ENCODE assay signal across 8 mouse cellular contexts in the genomic region with DNA sequence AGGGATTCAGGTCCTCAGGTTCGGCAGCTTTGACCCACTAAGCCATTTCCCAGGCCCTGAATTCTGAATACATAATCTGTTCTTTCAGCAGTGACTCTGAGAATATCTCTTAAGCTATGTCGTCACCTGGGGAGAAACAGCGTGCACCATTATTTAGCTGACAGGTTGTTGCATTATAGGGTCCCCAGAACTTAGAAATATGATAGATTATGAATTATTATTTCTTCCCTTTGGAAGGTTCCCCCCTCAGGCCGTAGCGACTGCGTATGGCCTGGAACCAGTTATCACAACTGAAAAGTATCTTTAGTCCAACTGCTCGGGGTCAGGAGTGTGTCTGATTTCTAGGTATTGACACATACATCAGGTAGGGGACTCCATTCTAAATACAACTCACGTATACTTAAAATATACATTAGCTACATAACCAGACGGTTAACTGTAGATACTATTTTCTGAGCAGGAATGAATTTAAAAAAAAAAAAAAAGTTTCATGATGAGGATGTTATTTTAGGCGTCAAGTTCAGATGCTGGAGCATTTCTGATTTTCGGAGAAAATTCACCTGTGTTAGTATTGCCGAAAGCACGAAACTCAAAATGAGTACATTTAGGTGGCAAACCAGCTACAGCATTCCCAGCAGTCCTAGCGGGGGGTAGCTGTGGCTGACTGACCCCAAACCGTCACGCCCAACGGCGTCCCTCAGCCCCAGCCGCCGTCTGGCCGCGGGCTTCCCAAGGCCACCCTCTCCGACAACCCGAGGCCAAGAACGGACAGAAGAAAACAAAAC. TPM values are rescaled to one million over a fixed set of nuclear protein-coding genes. Genes with fewer than 3 reads are reported as not detected.
DNase-seq lines count a peak whose midpoint lies in the region; ATAC-seq and TF ChIP-seq lines count a peak whose summit lies in the region.

No protein-coding gene starts in this region.

- WGBS in heart, adult 2 months: 3% methylated on average over 25 of the region's 25 CpGs
- WGBS in forebrain, embryonic 13.5 days: 9% methylated on average over 25 of the region's 25 CpGs
- 3% methylated on average over 25 of the region's 25 CpGs for WGBS in liver, embryonic 15.5 days (ENCODE audit: insufficient replicate concordance)

- TF ChIP-seq POLR2A in heart, adult 2 months (IDR thresholded peaks at IDR 0.05; ENCODE audit: insufficient read depth, low read depth, low read length): no peak
- no peak; the same call in 1 of the 2 replicates for TF ChIP-seq POLR2A in CH12.LX (IDR thresholded peaks at IDR 0.05; ENCODE audit: low read depth, low read length)

- ATAC-seq in forebrain, embryonic 13.5 days: no peak
- peak; percentile 76 for ATAC-seq in liver, embryonic 15.5 days (ENCODE audit: insufficient read depth)

- no peak for TF ChIP-seq EP300 in heart, adult 2 months (IDR thresholded peaks at IDR 0.05; ENCODE audit: insufficient read depth, low read depth, low read length)
- no peak for TF ChIP-seq EP300 in CH12.LX (IDR thresholded peaks at IDR 0.05; ENCODE audit: low read length)

- no peak for DNase-seq in heart, adult 2 months
- DNase-seq in heart, postnatal 14 days: no peak
- DNase-seq in CH12.LX (ENCODE audit: extremely low read depth): peak; percentile 55
- DNase-seq in layer of hippocampus, adult 11-12 months (ENCODE audit: low spot score): no peak
- no peak for DNase-seq in left cerebral cortex, adult 11 months (ENCODE audit: low spot score)
- no peak for DNase-seq in left cerebral cortex, adult 18-20 months (ENCODE audit: low spot score in 2 of 2)

- peak overlapping the region; percentile 69 for H3K9ac ChIP-seq in heart, adult 2 months (ENCODE audit: low read depth, low read length)
- peak overlapping the region; percentile 76 for H3K9ac ChIP-seq in CH12.LX (ENCODE audit: insufficient read depth, low read depth)
- H3K9ac ChIP-seq in forebrain, embryonic 13.5 days: peak overlapping the region; percentile 86
- H3K9ac ChIP-seq in liver, embryonic 15.5 days: peak overlapping the region; percentile 82

- peaks cover 1% of the 10 kb centered on the region; the same call in 1 of the 2 replicates for H3K4me1 ChIP-seq in heart, adult 2 months (ENCODE audit: control insufficient read depth, insufficient read depth, low read length)
- H3K4me1 ChIP-seq in CH12.LX (ENCODE audit: control insufficient read depth in 1 of 2, insufficient read depth in 2 of 2): peaks cover 5 to 62% of the 10 kb centered on the region in 2 experiments
- peaks cover 12% of the 10 kb centered on the region for H3K4me1 ChIP-seq in forebrain, embryonic 13.5 days
- peaks cover 70% of the 10 kb centered on the region for H3K4me1 ChIP-seq in liver, embryonic 15.5 days (replicated peaks)

- peak overlapping the region; percentile 79 for H3K4me3 ChIP-seq in heart, adult 2 months
- H3K4me3 ChIP-seq in CH12.LX (replicated peaks in 1 of 3; ENCODE audit: low read depth in 2 of 3, low read length in 2 of 3, poor library complexity in 1 of 3): peak overlapping the region; percentile 62 to 87 (median 73)
- H3K4me3 ChIP-seq in forebrain, embryonic 13.5 days: peak overlapping the region; percentile 66
- peak overlapping the region; percentile 77 for H3K4me3 ChIP-seq in liver, embryonic 15.5 days (replicated peaks)

- H3K79me2 ChIP-seq in heart, adult 2 months (replicated peaks; ENCODE audit: control insufficient read depth, insufficient read depth, low read length): no peaks in the 10 kb centered on the region
- H3K79me2 ChIP-seq in CH12.LX (replicated peaks; ENCODE audit: control insufficient read depth, extremely low read depth, insufficient read depth, poor library complexity, severe bottlenecking): peaks cover 44% of the 10 kb centered on the region

- no peak for TF ChIP-seq RAD21 in CH12.LX (IDR thresholded peaks at IDR 0.05; ENCODE audit: low read depth, low read length)

- in situ Hi-C loops in CH12.LX (cut with MboI; ENCODE audit: low pct_ligation_motif_present, low pct_unique_long_range_greater_than_20kb, low sequenced_read_pairs): loop anchor here (25.0 kb wide), 3 partner anchors 404 to 729 kb away; no protein-coding TSS in a partner anchor

- dilution Hi-C loops in CH12.LX (cut with MboI; ENCODE audit: extremely low pct_ligation_motif_present, extremely low pct_unique_long_range_greater_than_20kb, low sequenced_read_pairs): loop anchor here (25.0 kb wide), 1 partner anchor 154 kb away; no protein-coding TSS in a partner anchor

- no peaks in the 10 kb centered on the region for H3K27me3 ChIP-seq in heart, adult 2 months (ENCODE audit: control insufficient read depth, insufficient read depth, low read length)
- H3K27me3 ChIP-seq in CH12.LX (replicated peaks): no peaks in the 10 kb centered on the region
- H3K27me3 ChIP-seq in forebrain, embryonic 13.5 days: no peaks in the 10 kb centered on the region
- no peaks in the 10 kb centered on the region for H3K27me3 ChIP-seq in liver, embryonic 15.5 days

- H3K4me2 ChIP-seq in CH12.LX (ENCODE audit: insufficient read depth, low read depth, poor library complexity, severe bottlenecking): peak overlapping the region; percentile 92
- peak overlapping the region; percentile 78 for H3K4me2 ChIP-seq in forebrain, embryonic 13.5 days
- peak overlapping the region; percentile 99 for H3K4me2 ChIP-seq in liver, embryonic 15.5 days

- no peaks in the 10 kb centered on the region for H3K36me3 ChIP-seq in heart, adult 2 months (ENCODE audit: control insufficient read depth, insufficient read depth, low read length)
- H3K36me3 ChIP-seq in CH12.LX (replicated peaks in 1 of 2; ENCODE audit: control insufficient read depth in 1 of 2, insufficient read depth in 1 of 2, low read length in 1 of 2): peaks cover 14 to 27% of the 10 kb centered on the region in 2 experiments
- H3K36me3 ChIP-seq in forebrain, embryonic 13.5 days (ENCODE audit: poor library complexity, severe bottlenecking): peaks cover 15% of the 10 kb centered on the region; the same call in 1 of the 2 replicates
- H3K36me3 ChIP-seq in liver, embryonic 15.5 days (replicated peaks): peaks cover 35% of the 10 kb centered on the region

- peak overlapping the region; percentile 96 for H3K27ac ChIP-seq in heart, adult 2 months
- H3K27ac ChIP-seq in CH12.LX (ENCODE audit: insufficient read depth, low read depth): peak overlapping the region; percentile 95
- H3K27ac ChIP-seq in forebrain, embryonic 13.5 days: peak overlapping the region; percentile 97
- H3K27ac ChIP-seq in liver, embryonic 15.5 days (replicated peaks): peak overlapping the region; percentile 96

- H3K9me3 ChIP-seq in CH12.LX (replicated peaks; ENCODE audit: low read length): no peaks in the 10 kb centered on the region
- no peaks in the 10 kb centered on the region for H3K9me3 ChIP-seq in forebrain, embryonic 13.5 days (replicated peaks)
- no peaks in the 10 kb centered on the region for H3K9me3 ChIP-seq in liver, embryonic 15.5 days (replicated peaks)

- intact Hi-C loops in heart, adult 2 months (cut with DNase I): no loop called here
- intact Hi-C loops in heart, postnatal 14 days (cut with DNase I): no loop called here

- no peak for TF ChIP-seq CTCF in heart, adult 2 months (IDR thresholded peaks at IDR 0.05)
- TF ChIP-seq CTCF in CH12.LX (conservative IDR thresholded peaks at IDR 0.05 in 1 of 2, IDR thresholded peaks at IDR 0.05 in 1 of 2; ENCODE audit: low read depth in 2 of 2, low read length in 2 of 2): no peak

TF ChIP-seq in CH12.LX, 34 proteins besides CTCF, POLR2A, EP300 and RAD21:
- TF ChIP-seq ZMIZ1 (IDR thresholded peaks at IDR 0.05; ENCODE audit: low read depth, low read length): no peak
- peak; percentile 93 for TF ChIP-seq CHD1 (IDR thresholded peaks at IDR 0.05; ENCODE audit: low read depth, low read length)
- no peak for TF ChIP-seq JUND (conservative IDR thresholded peaks at IDR 0.05; ENCODE audit: low read depth, low read length)
- no peak for TF ChIP-seq USF1 (IDR thresholded peaks at IDR 0.05; ENCODE audit: low read depth, low read length)
- peak; percentile 31; the same call in 1 of the 2 replicates for TF ChIP-seq POLR2AphosphoS2 (IDR thresholded peaks at IDR 0.05; ENCODE audit: low read depth, low read length)
- TF ChIP-seq ETS1 (conservative IDR thresholded peaks at IDR 0.05; ENCODE audit: low read depth, low read length): no peak
- TF ChIP-seq ELF1 (IDR thresholded peaks at IDR 0.05; ENCODE audit: low read depth, low read length): no peak
- peak; percentile 78 for TF ChIP-seq TBP (conservative IDR thresholded peaks at IDR 0.05; ENCODE audit: low read depth, low read length)
- TF ChIP-seq GABPA (IDR thresholded peaks at IDR 0.05; ENCODE audit: insufficient replicate concordance, low read depth, low read length): no peak
- TF ChIP-seq SMC3 (IDR thresholded peaks at IDR 0.05; ENCODE audit: low read depth, low read length): no peak
- no peak for TF ChIP-seq BHLHE40 (IDR thresholded peaks at IDR 0.05; ENCODE audit: low read depth, low read length)
- TF ChIP-seq MYC (IDR thresholded peaks at IDR 0.05; ENCODE audit: low read depth, low read length): peak; percentile 57; the same call in 1 of the 2 replicates
- TF ChIP-seq MEF2A (IDR thresholded peaks at IDR 0.05; ENCODE audit: borderline replicate concordance, low read depth, low read length): peak; percentile 67; the same call in 1 of the 2 replicates
- TF ChIP-seq MAZ (IDR thresholded peaks at IDR 0.05; ENCODE audit: low read depth, low read length): 0 out of 2 replicates have a peak, but pooled peaks have one; percentile 83
- no peak for TF ChIP-seq ZC3H11A (IDR thresholded peaks at IDR 0.05; ENCODE audit: low read depth, low read length)
- peak; percentile 78; the same call in 1 of the 2 replicates for TF ChIP-seq IRF4 (IDR thresholded peaks at IDR 0.05; ENCODE audit: low read depth, low read length)

RNA-seq across cellular contexts. Expression of a gene that starts 0.5 kb away (rescaled TPM):
- total RNA-seq in heart, adult 2 months (2021): under 1 TPM; 0.21 to 0.30 TPM
- polyA plus RNA-seq in heart, adult 2 months (2012; rRNA removed): 0.15 and 1.2 TPM in 2 replicates
- total RNA-seq in heart, postnatal 14 days (2021): 1 to 10 TPM; 1.0 to 2.3 TPM
- total RNA-seq in CH12.LX (2012; rRNA removed) (82.8 and 98.5 TPM in 2 replicates), CH12.LX (2014; rRNA removed) (189 TPM in 2 replicates)
- polyA plus RNA-seq in CH12.LX (2012; ENCODE audit: insufficient read length, low read depth): 98.5 and 101 TPM in 2 replicates
- 51.5 and 55.5 TPM in 2 replicates for polyA plus RNA-seq in forebrain, embryonic 13.5 days (2015; fragmentation: Nextera tagmentation; extraction: Ambion mirVana)
- polyA plus RNA-seq in liver, embryonic 15.5 days (2015; fragmentation: Nextera tagmentation; extraction: Ambion mirVana): 85.0 and 93.2 TPM in 2 replicates
- under 1 TPM; 0.33 to 0.44 TPM for total RNA-seq in left cerebral cortex, adult 18-20 months (2021)

Comparison
In these comparisons a context has a peak if more than half of its experiments do, and no peak if none do; other contexts are left out.
1. RNA of a gene that starts 0.5 kb away (total RNA-seq): 82.8 to 189 TPM in CH12.LX; 1.0 to 2.3 TPM in heart, postnatal 14 days, 0.33 to 0.44 TPM in left cerebral cortex, adult 18-20 months and 0.21 to 0.30 TPM in heart, adult 2 months; every median in the first group is over 10 times any median in the second.
2. Peak in every context shown above with its lines, with median percentiles within 50 percentile points of each other: H3K27ac ChIP-seq, H3K4me3 ChIP-seq, H3K9ac ChIP-seq and H3K4me2 ChIP-seq.